Mouse (Mus musculus) forebrain, embryonic 16.5 days (tissue): Measurements from ENCODE around the gene Cby3. TPM values are rescaled to one million over a fixed set of nuclear protein-coding genes. Genes with fewer than 3 reads are reported as not detected.

Source experiments
- ATAC-seq: fragments of 200-750 bp; cut with Nextera tagmentation; 2 replicates; pipeline ENCODE4 v1.8.0; 2017; ENCODE audit warnings: mild to moderate bottlenecking, moderate library complexity
- H3K27ac ChIP-seq: fragments of 300-500 bp; sonication (generic); 2 replicates; pipeline ENCODE4 v1.5.1; 2014; ENCODE audit warnings: low read length, control low read depth
- H3K27me3 ChIP-seq: fragments of 300-500 bp; sonication (generic); replicated peaks from 2 replicates; pipeline ENCODE4 v1.6.1; 2014; ENCODE audit warnings: low read length; ENCODE audit not compliant: control insufficient read depth, insufficient read depth
- H3K36me3 ChIP-seq: fragments of 300-500 bp; sonication (generic); 2 replicates; pipeline ENCODE4 v1.6.1; 2014; ENCODE audit not compliant: control insufficient read depth, insufficient read depth
- H3K4me1 ChIP-seq: fragments of 300-500 bp; sonication (generic); replicated peaks from 2 replicates; pipeline ENCODE4 v1.6.1; 2014; ENCODE audit warnings: low read length; ENCODE audit not compliant: control insufficient read depth, insufficient read depth
- H3K4me2 ChIP-seq: fragments of 300-500 bp; sonication (generic); 2 replicates; pipeline ENCODE4 v1.6.1; 2014; ENCODE audit warnings: mild to moderate bottlenecking, low read length, control low read depth
- H3K4me3 ChIP-seq: fragments of 300-500 bp; sonication (generic); replicated peaks from 2 replicates; pipeline ENCODE4 v1.5.1; 2014; ENCODE audit warnings: mild to moderate bottlenecking, low read length, control low read depth
- H3K9ac ChIP-seq: fragments of 300-500 bp; sonication (generic); replicated peaks from 2 replicates; pipeline ENCODE4 v1.6.1; 2014; ENCODE audit warnings: low read depth, low read length, control low read depth
- H3K9me3 ChIP-seq: fragments of 300-500 bp; sonication (generic); 2 replicates; pipeline ENCODE4 v1.6.1; 2016; ENCODE audit warnings: low read length; ENCODE audit not compliant: control insufficient read depth
- WGBS: fragments of 180-500 bp; shearing (Covaris S2); extraction: QIAGEN DNeasy Blood & Tissue Kit; methylation state at CpG from one replicate; pipeline ENCODE4 v1.1.7; 2014; 5-methylcytosine and 5-hydroxymethylcytosine counted together
- polyA plus RNA-seq: library from polyadenylated mRNA; unstranded; fragments of >200 nt; fragmentation: Nextera tagmentation; extraction: Ambion mirVana; gene quantifications from 2 replicates; pipeline ENCODE4 v1.2.1, GENCODE M21; 2015

Cby3 gene
- polyA plus RNA-seq, 1 experiment from 2014 or later = 1.2 TPM

GRCm38 (mm10) chr11:50328075-50328625 is 26.1 kb upstream of the Cby3 start:
- Histone ChIP-seq H3K4me3 (no peak overlapping the region), H3K9me3 (no peaks in the 10 kb centered on the region), H3K36me3 (no peaks in the 10 kb centered on the region), H3K27ac (no peak overlapping the region), H3K27me3 (no peaks in the 10 kb centered on the region), H3K9ac (no peak overlapping the region), H3K4me2 (no peak overlapping the region), H3K4me1 (peaks cover 21% of the 10 kb centered on the region)
- WGBS = 95% methylated on average over 3 of the region's 3 CpGs
- no peak for ATAC-seq

- Histone ChIP-seq H3K4me3 (no peak overlapping the region), H3K27me3 (no peaks in the 10 kb centered on the region), H3K4me2 (no peak overlapping the region), H3K9me3 (no peaks in the 10 kb centered on the region), H3K27ac (no peak overlapping the region), H3K9ac (no peak overlapping the region), H3K36me3 (no peaks in the 10 kb centered on the region), H3K4me1 (peaks cover 10% of the 10 kb centered on the region)
- no peak for ATAC-seq
- WGBS = 100% methylated on average over 1 of the region's 1 CpGs
Measured at GRCm38 (mm10) chr11:50329378-50329777, 24.9 kb upstream of the Cby3 start.

GRCm38 (mm10) chr11:50333181-50333580 is 21.1 kb upstream of the Cby3 start:
- no peak for ATAC-seq
- no peak overlapping the region for H3K4me3 ChIP-seq
- no peak overlapping the region for H3K9ac ChIP-seq
- H3K9me3 ChIP-seq = no peaks in the 10 kb centered on the region
- no peaks in the 10 kb centered on the region for H3K36me3 ChIP-seq
- 86% methylated on average over 3 of the region's 3 CpGs for WGBS
- H3K4me1 ChIP-seq = no peaks in the 10 kb centered on the region
- H3K27me3 ChIP-seq = no peaks in the 10 kb centered on the region
- H3K27ac ChIP-seq = no peak overlapping the region
- no peak overlapping the region for H3K4me2 ChIP-seq

GRCm38 (mm10) chr11:50336126-50336525 is 18.1 kb upstream of the Cby3 start:
- H3K9me3 ChIP-seq = no peaks in the 10 kb centered on the region
- no peaks in the 10 kb centered on the region for H3K36me3 ChIP-seq
- H3K9ac ChIP-seq = no peak overlapping the region
- no peak overlapping the region for H3K27ac ChIP-seq
- 65% methylated on average over 1 of the region's 1 CpGs for WGBS
- ATAC-seq = no peak
- no peaks in the 10 kb centered on the region for H3K27me3 ChIP-seq
- H3K4me2 ChIP-seq = no peak overlapping the region
- H3K4me1 ChIP-seq = no peaks in the 10 kb centered on the region
- H3K4me3 ChIP-seq = no peak overlapping the region

- 63% methylated on average over 4 of the region's 4 CpGs for WGBS
- Histone ChIP-seq H3K4me1 (no peaks in the 10 kb centered on the region), H3K27me3 (no peaks in the 10 kb centered on the region), H3K4me2 (no peak overlapping the region), H3K4me3 (no peak overlapping the region), H3K27ac (no peak overlapping the region), H3K36me3 (no peaks in the 10 kb centered on the region), H3K9ac (no peak overlapping the region), H3K9me3 (no peaks in the 10 kb centered on the region)
- ATAC-seq = no peak
Measured at GRCm38 (mm10) chr11:50336891-50337290, 17.4 kb upstream of the Cby3 start.

- WGBS = 69% methylated on average over 4 of the region's 4 CpGs
- Histone ChIP-seq H3K4me2 (no peak overlapping the region), H3K4me1 (no peaks in the 10 kb centered on the region), H3K9me3 (no peaks in the 10 kb centered on the region), H3K27me3 (no peaks in the 10 kb centered on the region), H3K36me3 (no peaks in the 10 kb centered on the region), H3K9ac (no peak overlapping the region), H3K4me3 (no peak overlapping the region), H3K27ac (no peak overlapping the region)
- no peak for ATAC-seq
Measured at GRCm38 (mm10) chr11:50345486-50345885, 8.8 kb upstream of the Cby3 start.

- no peak for ATAC-seq
- WGBS = 91% methylated on average over 9 of the region's 9 CpGs
- Histone ChIP-seq H3K9me3 (no peaks in the 10 kb centered on the region), H3K36me3 (no peaks in the 10 kb centered on the region), H3K4me2 (no peak overlapping the region), H3K4me1 (no peaks in the 10 kb centered on the region), H3K9ac (no peak overlapping the region), H3K27ac (no peak overlapping the region), H3K27me3 (no peaks in the 10 kb centered on the region), H3K4me3 (no peak overlapping the region)
Measured at GRCm38 (mm10) chr11:50346256-50347032, 7.8 kb upstream of the Cby3 start.

- no peak overlapping the region for H3K4me2 ChIP-seq
- no peaks in the 10 kb centered on the region for H3K27me3 ChIP-seq
- no peak for ATAC-seq
- H3K9me3 ChIP-seq = no peaks in the 10 kb centered on the region
- H3K27ac ChIP-seq = no peak overlapping the region
- no peak overlapping the region for H3K9ac ChIP-seq
- H3K4me3 ChIP-seq = no peak overlapping the region
- H3K4me1 ChIP-seq = no peaks in the 10 kb centered on the region
- H3K36me3 ChIP-seq = no peaks in the 10 kb centered on the region
- WGBS = 88% methylated on average over 2 of the region's 2 CpGs
Measured at GRCm38 (mm10) chr11:50352177-50352576, 2.1 kb upstream of the Cby3 start.

- 75% methylated on average over 3 of the region's 3 CpGs for WGBS
- Histone ChIP-seq H3K4me1 (peaks cover 5% of the 10 kb centered on the region), H3K4me3 (no peak overlapping the region), H3K9ac (no peak overlapping the region), H3K27me3 (no peaks in the 10 kb centered on the region; the same call in 1 of the 2 replicates), H3K36me3 (no peaks in the 10 kb centered on the region), H3K27ac (no peak overlapping the region), H3K9me3 (no peaks in the 10 kb centered on the region), H3K4me2 (no peak overlapping the region)
- ATAC-seq = no peak
Measured at GRCm38 (mm10) chr11:50354851-50355250, 589 bp downstream of the Cby3 start.
